Mouse (Mus musculus): ENCODE results near the gene Slc23a4. TPM values are rescaled to one million over a fixed set of nuclear protein-coding genes. Genes with fewer than 3 reads are reported as not detected.
A peak's percentile ranks its signal among the peaks of the same experiment; 100 is the strongest.

Slc23a4 gene
- polyA plus RNA-seq, 1 experiment from 2014 or later: 0.70 TPM

DNA sequence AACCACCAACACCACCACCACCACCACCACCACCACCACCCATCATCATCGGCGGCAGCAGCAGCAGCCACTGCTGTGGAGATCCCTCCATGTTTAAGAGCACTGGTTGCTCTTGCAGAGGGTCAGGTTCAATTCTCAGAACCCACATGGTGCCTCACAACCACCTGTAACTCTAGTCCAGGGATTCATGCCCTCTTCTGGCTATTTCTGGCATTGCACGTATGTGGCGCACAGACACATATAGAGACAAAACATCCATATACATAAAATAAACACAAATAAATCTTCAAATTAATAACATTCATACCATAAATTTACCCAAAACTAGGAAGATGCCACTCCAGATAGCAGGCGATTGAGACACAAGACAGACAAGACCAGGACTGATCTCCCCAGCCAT is 22.5 kb upstream of the Slc23a4 start:
- 94% methylated on average over 5 of the region's 5 CpGs for WGBS
- ATAC-seq (ENCODE audit: low read depth): no peak
- no peaks in the 10 kb centered on the region for H3K9me3 ChIP-seq (ENCODE audit: control insufficient read depth, low read length)
- H3K4me3 ChIP-seq (ENCODE audit: low read length): no peak overlapping the region
- H3K9ac ChIP-seq (ENCODE audit: low read length): no peak overlapping the region
- no peaks in the 10 kb centered on the region for H3K36me3 ChIP-seq (ENCODE audit: control insufficient read depth, insufficient read depth, low read length)
- H3K27ac ChIP-seq (ENCODE audit: low read length): no peak overlapping the region
- no peaks in the 10 kb centered on the region for H3K27me3 ChIP-seq (ENCODE audit: control insufficient read depth, insufficient read depth, low read depth, low read length)
- no peak overlapping the region for H3K4me2 ChIP-seq (ENCODE audit: low read depth, low read length)
- H3K4me1 ChIP-seq (replicated peaks; ENCODE audit: control insufficient read depth, insufficient read depth, low read length): no peaks in the 10 kb centered on the region

DNA sequence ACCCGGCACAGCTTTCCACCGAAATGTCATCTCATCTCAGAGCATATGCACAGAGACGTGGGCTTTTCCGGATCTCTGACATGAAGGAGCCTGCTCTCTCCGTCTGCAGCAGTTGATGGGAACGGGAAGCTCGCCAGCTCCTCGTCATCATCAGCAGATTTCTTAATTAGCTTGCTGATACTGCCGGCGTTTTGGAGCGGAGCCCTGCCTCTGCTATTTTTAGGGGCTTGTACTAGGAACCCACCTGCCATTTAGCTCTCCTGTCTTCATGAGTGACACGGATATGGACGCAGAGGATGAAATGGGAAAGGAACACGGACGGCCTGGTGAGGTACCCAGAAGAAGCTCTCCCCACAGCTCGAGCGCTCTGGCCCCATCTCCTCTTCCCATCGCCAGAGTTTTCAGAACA is 14.1 kb upstream of the Slc23a4 start:
- H3K4me3 ChIP-seq (ENCODE audit: low read length): no peak overlapping the region

DNA sequence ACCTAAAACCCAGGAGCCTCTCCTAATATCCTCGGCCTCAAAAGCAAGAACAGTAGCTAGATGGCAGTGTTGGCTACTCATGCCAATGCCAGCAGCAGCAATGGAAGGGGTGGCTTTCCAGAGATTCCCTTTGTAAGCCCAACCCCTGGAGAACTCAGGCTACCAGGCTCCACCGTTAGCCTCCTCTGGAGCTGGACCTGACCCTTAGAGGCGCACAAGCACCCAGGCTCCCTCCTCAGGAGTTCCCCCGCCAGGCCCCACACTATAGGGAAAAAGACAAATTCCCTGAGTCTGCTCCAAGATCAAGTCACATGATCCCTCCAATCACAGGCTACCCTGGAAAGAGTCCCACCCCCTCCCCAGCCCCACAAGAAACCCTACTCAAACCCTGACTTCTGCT is 10.9 kb upstream of the Slc23a4 start:
- H3K36me3 ChIP-seq (ENCODE audit: control insufficient read depth, insufficient read depth, low read length): no peaks in the 10 kb centered on the region
- H3K4me1 ChIP-seq (replicated peaks; ENCODE audit: control insufficient read depth, insufficient read depth, low read length): peaks cover 4% of the 10 kb centered on the region; the same call in 1 of the 2 replicates
- WGBS: 9% methylated on average over 4 of the region's 4 CpGs
- H3K9ac ChIP-seq (ENCODE audit: low read length): no peak overlapping the region
- peak; percentile 39 for ATAC-seq (ENCODE audit: low read depth)
- H3K9me3 ChIP-seq (ENCODE audit: control insufficient read depth, low read length): no peaks in the 10 kb centered on the region
- no peaks in the 10 kb centered on the region; the same call in 1 of the 2 replicates for H3K27me3 ChIP-seq (ENCODE audit: control insufficient read depth, insufficient read depth, low read depth, low read length)
- 0 out of 2 replicates have a peak overlapping the region, but pooled peaks have one; percentile 11 for H3K4me2 ChIP-seq (ENCODE audit: low read depth, low read length)
- H3K27ac ChIP-seq (ENCODE audit: low read length): no peak overlapping the region
- no peak overlapping the region for H3K4me3 ChIP-seq (ENCODE audit: low read length)

More for the DNA sequence above, 14.1 kb upstream of the Slc23a4 start:
- H3K27ac ChIP-seq (ENCODE audit: low read length): no peak overlapping the region
- no peaks in the 10 kb centered on the region; the same call in 1 of the 2 replicates for H3K4me1 ChIP-seq (replicated peaks; ENCODE audit: control insufficient read depth, insufficient read depth, low read length)
- no peaks in the 10 kb centered on the region for H3K36me3 ChIP-seq (ENCODE audit: control insufficient read depth, insufficient read depth, low read length)
- WGBS: 49% methylated on average over 18 of the region's 18 CpGs
- H3K27me3 ChIP-seq (ENCODE audit: control insufficient read depth, insufficient read depth, low read depth, low read length): no peaks in the 10 kb centered on the region; the same call in 1 of the 2 replicates
- H3K9ac ChIP-seq (ENCODE audit: low read length): no peak overlapping the region
- peak; percentile 43; the same call in 1 of the 2 replicates for ATAC-seq (ENCODE audit: low read depth)
- peak overlapping the region; percentile 34 for H3K4me2 ChIP-seq (ENCODE audit: low read depth, low read length)
- 0 out of 2 replicates have a peak, but pooled peaks cover 3% of the 10 kb centered on the region for H3K9me3 ChIP-seq (ENCODE audit: control insufficient read depth, low read length)

DNA sequence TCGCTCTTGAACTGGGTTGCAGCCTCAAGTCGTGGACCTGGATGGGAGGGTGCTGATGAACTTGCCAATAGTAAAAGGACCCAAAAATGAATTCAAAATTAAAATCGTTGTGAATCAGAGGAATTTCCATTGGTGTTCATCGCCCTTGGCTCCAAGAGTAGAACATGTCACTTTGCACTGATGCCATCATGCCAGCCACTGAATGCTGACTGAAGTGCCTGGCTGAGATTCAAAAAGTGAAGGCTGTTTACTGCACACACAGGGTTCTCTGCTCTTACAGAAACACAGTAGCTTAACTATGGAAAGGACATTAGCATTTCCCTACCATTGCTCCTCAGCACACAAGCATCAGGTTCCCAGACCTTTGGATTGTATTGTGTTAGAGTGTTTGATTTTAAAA is 8.3 kb upstream of the Slc23a4 start:
- no peaks in the 10 kb centered on the region; the same call in 1 of the 2 replicates for H3K27me3 ChIP-seq (ENCODE audit: control insufficient read depth, insufficient read depth, low read depth, low read length)
- no peak overlapping the region for H3K4me3 ChIP-seq (ENCODE audit: low read length)
- no peak overlapping the region for H3K4me2 ChIP-seq (ENCODE audit: low read depth, low read length)
- 66% methylated on average over 4 of the region's 4 CpGs for WGBS
- no peaks in the 10 kb centered on the region for H3K36me3 ChIP-seq (ENCODE audit: control insufficient read depth, insufficient read depth, low read length)
- no peak for ATAC-seq (ENCODE audit: low read depth)
- peaks cover 4% of the 10 kb centered on the region; the same call in 1 of the 2 replicates for H3K4me1 ChIP-seq (replicated peaks; ENCODE audit: control insufficient read depth, insufficient read depth, low read length)
- no peak overlapping the region for H3K27ac ChIP-seq (ENCODE audit: low read length)
- no peaks in the 10 kb centered on the region for H3K9me3 ChIP-seq (ENCODE audit: control insufficient read depth, low read length)
- no peak overlapping the region for H3K9ac ChIP-seq (ENCODE audit: low read length)

DNA sequence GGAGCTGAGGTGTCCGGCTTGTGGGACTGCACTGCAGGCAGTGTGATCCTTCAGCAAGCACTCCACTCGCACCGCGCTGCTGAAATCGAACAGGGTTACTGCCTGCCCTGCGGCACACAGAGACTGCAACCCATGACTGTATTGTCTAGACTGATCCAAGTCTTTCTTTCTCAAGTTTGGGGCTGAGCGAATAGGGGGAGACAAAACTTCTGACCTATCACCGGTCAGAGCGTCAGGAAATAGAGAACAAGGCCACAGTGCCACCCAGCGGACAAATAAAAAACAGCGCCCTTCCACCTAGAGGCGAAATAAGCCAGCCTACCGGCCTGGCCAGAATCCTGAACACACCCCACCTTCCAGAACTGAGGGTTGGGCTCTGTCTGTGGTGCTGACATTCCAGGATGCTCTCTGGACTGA is 7.1 kb upstream of the Slc23a4 start:
- Histone ChIP-seq H3K27ac (ENCODE audit: low read length) (no peak overlapping the region; the same call in 1 of the 2 replicates), H3K9ac (ENCODE audit: low read length) (peak overlapping the region; percentile 55)
- 7% methylated on average over 13 of the region's 13 CpGs for WGBS

DNA sequence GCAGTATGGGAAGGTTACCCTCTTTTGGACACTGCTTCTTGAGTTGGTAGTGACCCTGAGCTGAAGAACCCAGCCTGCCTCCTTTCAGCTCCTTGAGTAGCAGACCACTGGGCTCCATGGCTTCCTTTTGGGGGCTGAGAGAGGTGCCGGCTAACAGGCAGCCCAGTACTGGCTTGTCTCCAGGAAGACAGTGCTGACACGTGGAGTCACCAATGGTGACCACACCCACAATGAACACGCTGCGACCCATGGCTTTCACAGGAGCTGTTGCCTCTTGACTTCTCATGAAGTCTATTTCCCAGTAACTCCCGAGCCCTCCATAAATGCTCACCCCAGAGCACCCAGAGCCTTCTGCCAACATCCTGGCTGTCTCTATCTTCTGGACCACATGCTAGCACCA is 6.5 kb upstream of the Slc23a4 start:
- Histone ChIP-seq H3K4me2 (ENCODE audit: low read depth, low read length) (peak overlapping the region; percentile 72), H3K27ac (ENCODE audit: low read length) (no peak overlapping the region)
- 0 out of 2 replicates have a peak, but pooled peaks have one; percentile 23 for ATAC-seq (ENCODE audit: low read depth)

More for the DNA sequence above, 7.1 kb upstream of the Slc23a4 start:
- Histone ChIP-seq H3K4me2 (ENCODE audit: low read depth, low read length) (peak overlapping the region; percentile 72), H3K36me3 (ENCODE audit: control insufficient read depth, insufficient read depth, low read length) (no peaks in the 10 kb centered on the region), H3K4me3 (ENCODE audit: low read length) (peak overlapping the region; percentile 41), H3K9me3 (ENCODE audit: control insufficient read depth, low read length) (no peaks in the 10 kb centered on the region), H3K27me3 (ENCODE audit: control insufficient read depth, insufficient read depth, low read depth, low read length) (no peaks in the 10 kb centered on the region; the same call in 1 of the 2 replicates), H3K4me1 (replicated peaks; ENCODE audit: control insufficient read depth, insufficient read depth, low read length) (peaks cover 4% of the 10 kb centered on the region; the same call in 1 of the 2 replicates)
- ATAC-seq (ENCODE audit: low read depth): peak; percentile 81

DNA sequence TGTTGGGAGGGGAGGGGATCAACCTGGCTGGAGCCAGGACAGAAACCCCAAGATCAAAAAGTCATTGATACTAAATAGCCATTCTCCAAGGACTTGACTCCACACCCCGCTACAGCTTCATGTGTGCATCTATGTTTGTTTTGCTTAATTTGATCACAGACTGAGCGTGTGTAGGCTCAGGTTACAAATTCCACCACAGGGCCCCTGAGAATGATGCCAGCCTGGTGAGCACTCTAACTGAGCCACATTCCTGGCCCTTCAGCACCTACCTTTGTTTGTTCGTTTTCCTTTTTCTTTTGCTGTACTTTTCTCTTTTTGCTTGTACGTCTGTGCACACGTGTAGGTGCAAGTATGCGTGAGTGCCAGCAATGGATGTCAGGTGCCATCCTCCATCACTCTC is 1.1 kb upstream of the Slc23a4 start:
- H3K27ac ChIP-seq (ENCODE audit: low read length): no peak overlapping the region
- H3K9me3 ChIP-seq (ENCODE audit: control insufficient read depth, low read length): no peaks in the 10 kb centered on the region
- no peak overlapping the region for H3K9ac ChIP-seq (ENCODE audit: low read length)
- no peak overlapping the region for H3K4me3 ChIP-seq (ENCODE audit: low read length)
- ATAC-seq (ENCODE audit: low read depth): peak; percentile 13; the same call in 1 of the 2 replicates
- H3K4me1 ChIP-seq (replicated peaks; ENCODE audit: control insufficient read depth, insufficient read depth, low read length): peaks cover 10% of the 10 kb centered on the region
- 60% methylated on average over 6 of the region's 6 CpGs for WGBS
- no peaks in the 10 kb centered on the region for H3K27me3 ChIP-seq (ENCODE audit: control insufficient read depth, insufficient read depth, low read depth, low read length)
- no peak overlapping the region for H3K4me2 ChIP-seq (ENCODE audit: low read depth, low read length)
- no peaks in the 10 kb centered on the region for H3K36me3 ChIP-seq (ENCODE audit: control insufficient read depth, insufficient read depth, low read length)

More for the DNA sequence above, 6.5 kb upstream of the Slc23a4 start:
- Histone ChIP-seq H3K4me1 (replicated peaks; ENCODE audit: control insufficient read depth, insufficient read depth, low read length) (peaks cover 4% of the 10 kb centered on the region; the same call in 1 of the 2 replicates), H3K4me3 (ENCODE audit: low read length) (peak overlapping the region; percentile 41; the same call in 1 of the 2 replicates), H3K9me3 (ENCODE audit: control insufficient read depth, low read length) (no peaks in the 10 kb centered on the region), H3K27me3 (ENCODE audit: control insufficient read depth, insufficient read depth, low read depth, low read length) (no peaks in the 10 kb centered on the region; the same call in 1 of the 2 replicates), H3K9ac (ENCODE audit: low read length) (peak overlapping the region; percentile 55; the same call in 1 of the 2 replicates), H3K36me3 (ENCODE audit: control insufficient read depth, insufficient read depth, low read length) (no peaks in the 10 kb centered on the region)
- WGBS: 36% methylated on average over 5 of the region's 5 CpGs

DNA sequence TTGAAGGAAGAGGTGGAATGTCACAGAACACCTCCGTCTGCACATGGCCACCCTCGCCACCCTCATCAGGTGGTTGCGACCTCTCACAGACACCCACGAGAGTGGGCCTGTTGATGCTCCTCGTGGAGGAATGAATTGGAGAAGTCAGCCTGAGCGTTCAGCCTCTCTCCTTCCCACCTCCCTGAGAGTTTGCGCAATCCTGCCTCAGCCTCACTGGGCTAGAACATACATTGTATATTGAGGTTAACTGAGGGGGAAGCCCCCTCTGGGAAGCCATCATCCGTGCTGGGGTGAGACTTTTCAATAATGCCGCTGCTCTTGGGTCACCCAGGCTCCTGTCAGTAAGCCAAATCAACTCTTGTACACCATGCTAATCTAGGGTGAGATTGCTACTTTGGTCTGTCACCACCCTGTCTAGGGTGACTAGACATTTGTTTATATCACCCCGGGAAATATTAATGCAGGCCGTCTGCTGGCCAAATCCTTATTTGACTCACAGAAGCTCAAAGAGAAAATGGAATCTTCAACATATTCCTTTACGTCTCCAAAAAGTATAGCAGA is 1.0 kb downstream of the Slc23a4 start:
- Histone ChIP-seq H3K36me3 (ENCODE audit: control insufficient read depth, insufficient read depth, low read length) (no peaks in the 10 kb centered on the region), H3K4me3 (ENCODE audit: low read length) (no peak overlapping the region), H3K4me1 (replicated peaks; ENCODE audit: control insufficient read depth, insufficient read depth, low read length) (peaks cover 10% of the 10 kb centered on the region), H3K9me3 (ENCODE audit: control insufficient read depth, low read length) (no peaks in the 10 kb centered on the region), H3K4me2 (ENCODE audit: low read depth, low read length) (no peak overlapping the region), H3K9ac (ENCODE audit: low read length) (no peak overlapping the region), H3K27me3 (ENCODE audit: control insufficient read depth, insufficient read depth, low read depth, low read length) (no peaks in the 10 kb centered on the region), H3K27ac (ENCODE audit: low read length) (no peak overlapping the region; the same call in 1 of the 2 replicates)
- peak; percentile 79 for ATAC-seq (ENCODE audit: low read depth)
- 46% methylated on average over 12 of the region's 12 CpGs for WGBS

DNA sequence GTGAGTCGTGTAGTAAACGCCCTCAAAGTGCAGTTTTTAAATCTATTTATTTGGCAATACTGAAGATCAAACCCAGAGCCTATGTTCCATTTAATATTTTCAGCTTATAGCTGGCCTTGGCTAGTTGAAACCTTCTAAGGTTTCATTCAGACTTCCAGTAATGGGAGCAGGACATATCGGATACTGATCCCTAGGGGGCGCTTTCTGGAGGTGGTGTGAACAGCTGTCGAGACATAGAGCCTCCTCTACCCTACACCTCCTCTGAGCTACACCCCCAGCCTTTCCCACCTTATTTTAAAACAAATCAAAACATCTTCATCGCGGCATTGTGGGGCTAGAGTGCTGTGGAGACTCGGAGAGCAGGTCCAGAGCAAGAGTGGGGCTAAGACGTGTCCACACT is 7.5 kb downstream of the Slc23a4 start:
- WGBS: 64% methylated on average over 9 of the region's 9 CpGs
- no peak for ATAC-seq (ENCODE audit: low read depth)
- H3K4me1 ChIP-seq (replicated peaks; ENCODE audit: control insufficient read depth, insufficient read depth, low read length): no peaks in the 10 kb centered on the region

More for the DNA sequence above, 7.5 kb downstream of the Slc23a4 start:
- no peak overlapping the region for H3K9ac ChIP-seq (ENCODE audit: low read length)
- no peaks in the 10 kb centered on the region for H3K9me3 ChIP-seq (ENCODE audit: control insufficient read depth, low read length)
- no peaks in the 10 kb centered on the region for H3K27me3 ChIP-seq (ENCODE audit: control insufficient read depth, insufficient read depth, low read depth, low read length)
- H3K27ac ChIP-seq (ENCODE audit: low read length): no peak overlapping the region
- H3K4me2 ChIP-seq (ENCODE audit: low read depth, low read length): no peak overlapping the region
- no peak overlapping the region for H3K4me3 ChIP-seq (ENCODE audit: low read length)
- no peaks in the 10 kb centered on the region for H3K36me3 ChIP-seq (ENCODE audit: control insufficient read depth, insufficient read depth, low read length)

Measured in lung, embryonic 16.5 days (tissue).